Mouse (Mus musculus) WW6 (cell line): ENCODE data around the gene Fam228b.
"Not testable (repeated sequence)": the region's sequence is repeated elsewhere in the genome, so short reads cannot be mapped to it uniquely, and the experiment has no call there.

ENCODE experiments used
- DNase-seq: peaks from one replicate; pipeline ENCODE4 v3.0.0-alpha.2; 2013; ENCODE audit warnings: low read depth, low spot score

Gene Fam228b

GRCm38 (mm10) chr12:4742183-4742582 lies 26.9 kb downstream of the Fam228b start:
- DNase-seq: no peak

GRCm38 (mm10) chr12:4740823-4741222 lies 28.2 kb downstream of the Fam228b start:
- DNase-seq: no peak

GRCm38 (mm10) chr12:4738031-4738576 lies 31.0 kb downstream of the Fam228b start, which contains the start of gene Fam228a:
Fam228a (minus strand) TSS chr12:4738430.
- no peak for DNase-seq

- DNase-seq: no peak
Observed at GRCm38 (mm10) chr12:4732332-4732731, 36.7 kb downstream of the Fam228b start.

GRCm38 (mm10) chr12:4731629-4732028 lies 37.4 kb downstream of the Fam228b start:
- no peak for DNase-seq

- DNase-seq: no peak
Observed at GRCm38 (mm10) chr12:4729165-4729564, 39.9 kb downstream of the Fam228b start.

- peak; percentile 71 for DNase-seq
Observed at GRCm38 (mm10) chr12:4719762-4720754, 49.0 kb downstream of the Fam228b start.

GRCm38 (mm10) chr12:4719066-4719761 lies 49.9 kb downstream of the Fam228b start:
- DNase-seq: no peak

- no peak for DNase-seq
Observed at GRCm38 (mm10) chr12:4717417-4717816, 51.6 kb downstream of the Fam228b start.

GRCm38 (mm10) chr12:4715606-4716005 lies 53.5 kb downstream of the Fam228b start:
- DNase-seq: no peak

GRCm38 (mm10) chr12:4713361-4713760 lies 55.7 kb downstream of the Fam228b start:
- no peak for DNase-seq

- no peak for DNase-seq
Observed at GRCm38 (mm10) chr12:4709926-4710325, 59.1 kb downstream of the Fam228b start.

- DNase-seq: no peak
Observed at GRCm38 (mm10) chr12:4708881-4709604, 60.0 kb downstream of the Fam228b start.

- DNase-seq: no peak
Observed at GRCm38 (mm10) chr12:4708296-4708695, 60.8 kb downstream of the Fam228b start.

GRCm38 (mm10) chr12:4707488-4708017 lies 61.5 kb downstream of the Fam228b start:
- no peak for DNase-seq

GRCm38 (mm10) chr12:4706901-4707300 lies 62.2 kb downstream of the Fam228b start:
- no peak for DNase-seq

- no peak for DNase-seq
Observed at GRCm38 (mm10) chr12:4706175-4706574, 62.9 kb downstream of the Fam228b start.

GRCm38 (mm10) chr12:4705626-4706025 lies 63.4 kb downstream of the Fam228b start:
- not testable (repeated sequence) for DNase-seq

GRCm38 (mm10) chr12:4694534-4694933 lies 74.5 kb downstream of the Fam228b start:
- DNase-seq: no peak

- DNase-seq: no peak
Observed at GRCm38 (mm10) chr12:4691193-4691592, 77.9 kb downstream of the Fam228b start.
